Mouse (Mus musculus) spleen, postnatal 36 days (tissue): ENCODE results near the gene Chchd6.

ENCODE experiments used
- DNase-seq, 2 experiments: peaks; one replicate each; pipeline ENCODE4 v3.0.0; 2022; ENCODE audit warnings: low spot score in 2 of 2, mixed read lengths in 1 of 2

The Chchd6 gene

GRCm38 (mm10) chr6:89595018-89595776 is at the start of gene Chchd6:
TSS of gene Chchd6 (minus strand) at chr6:89595652.
- peak; percentile 88 for DNase-seq

GRCm38 (mm10) chr6:89644271-89645075 is 49.0 kb upstream of the Chchd6 start:
- DNase-seq, result peak; percentile 93 to 94

GRCm38 (mm10) chr6:89643798-89644270 is 48.4 kb upstream of the Chchd6 start, which contains the start of gene Txnrd3:
TSS of gene Txnrd3 (plus strand) at chr6:89643988.
- DNase-seq, result peak; percentile 89

- DNase-seq, result peak in 1 of 2 experiments; percentile 31
Measured at GRCm38 (mm10) chr6:89639025-89639424, 43.6 kb upstream of the Chchd6 start.

GRCm38 (mm10) chr6:89637977-89638376 is 42.5 kb upstream of the Chchd6 start:
- no peak for DNase-seq

- DNase-seq, result no peak
Measured at GRCm38 (mm10) chr6:89634400-89634799, 38.9 kb upstream of the Chchd6 start.

GRCm38 (mm10) chr6:89633115-89633514 is 37.7 kb upstream of the Chchd6 start:
- no peak for DNase-seq

- DNase-seq, result peak; percentile 70 to 80
Measured at GRCm38 (mm10) chr6:89631809-89632562, 36.5 kb upstream of the Chchd6 start.

GRCm38 (mm10) chr6:89628045-89628785 is 32.8 kb upstream of the Chchd6 start:
- no peak for DNase-seq

- DNase-seq, result no peak
Measured at GRCm38 (mm10) chr6:89622647-89623046, 27.2 kb upstream of the Chchd6 start.

- no peak for DNase-seq
Measured at GRCm38 (mm10) chr6:89615373-89615755, 19.9 kb upstream of the Chchd6 start.

- no peak for DNase-seq
Measured at GRCm38 (mm10) chr6:89614596-89615372, 19.3 kb upstream of the Chchd6 start.

- no peak for DNase-seq
Measured at GRCm38 (mm10) chr6:89614107-89614471, 18.6 kb upstream of the Chchd6 start.

GRCm38 (mm10) chr6:89613336-89614106 is 18.1 kb upstream of the Chchd6 start:
- no peak for DNase-seq

- DNase-seq, result no peak
Measured at GRCm38 (mm10) chr6:89607999-89608398, 12.5 kb upstream of the Chchd6 start.

- no peak for DNase-seq
Measured at GRCm38 (mm10) chr6:89606096-89606495, 10.6 kb upstream of the Chchd6 start.

- no peak for DNase-seq
Measured at GRCm38 (mm10) chr6:89596510-89596909, 1.1 kb upstream of the Chchd6 start.

- no peak for DNase-seq
Measured at GRCm38 (mm10) chr6:89595777-89596146, 310 bp upstream of the Chchd6 start.

- DNase-seq, result no peak
Measured at GRCm38 (mm10) chr6:89592016-89592415, 3.4 kb downstream of the Chchd6 start.

GRCm38 (mm10) chr6:89591531-89591930 is 3.9 kb downstream of the Chchd6 start:
- no peak for DNase-seq
